Mouse (Mus musculus) urinary bladder, postnatal 25 days (tissue): ENCODE data around the gene Sycp2l.
"Not testable (repeated sequence)": the region's sequence is repeated elsewhere in the genome, so short reads cannot be mapped to it uniquely, and the experiment has no call there.

ENCODE experiments used
- DNase-seq: peaks from one replicate; pipeline ENCODE4 v3.0.0; 2022; ENCODE audit warnings: low spot score

The Sycp2l gene

DNA sequence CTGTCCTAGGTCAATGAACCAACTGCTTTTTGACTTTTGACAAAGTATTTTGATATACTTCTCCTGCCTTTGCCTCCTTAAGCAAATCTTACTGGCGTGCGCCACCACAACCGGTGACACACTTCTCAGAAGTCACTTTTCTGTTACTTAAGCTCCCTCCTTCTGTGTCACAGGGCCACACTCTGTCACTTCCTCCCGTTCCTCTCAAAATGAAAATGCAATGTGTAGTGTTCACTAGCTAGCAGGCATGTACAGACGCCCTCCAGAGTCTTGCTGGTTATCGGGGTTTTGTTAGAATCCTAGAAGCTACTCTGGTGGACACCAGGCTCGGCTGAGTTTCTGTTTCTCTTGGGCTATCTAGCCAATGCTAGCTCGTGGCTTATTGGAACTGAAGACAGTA, 14.2 kb downstream of the Sycp2l start:
- no peak for DNase-seq

DNA sequence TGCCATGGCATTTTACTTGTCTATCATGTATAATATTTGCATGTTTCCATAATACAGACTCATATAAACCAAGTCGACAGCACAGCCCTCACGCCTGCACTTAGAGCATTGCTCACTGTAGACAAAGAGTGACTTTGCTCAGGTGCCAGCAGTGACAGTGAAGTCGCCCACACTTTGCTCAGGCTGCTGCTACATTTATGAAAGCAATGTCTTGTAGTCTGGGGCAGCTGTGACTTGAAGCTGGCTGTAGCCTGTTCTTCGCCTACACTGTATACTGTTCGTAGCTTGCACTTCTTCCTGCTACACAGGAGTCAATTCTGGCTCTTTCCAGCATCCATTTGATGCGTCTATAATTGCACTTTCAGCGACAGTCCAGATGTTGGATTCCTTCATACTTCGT, 15.0 kb downstream of the Sycp2l start:
- no peak for DNase-seq

DNA sequence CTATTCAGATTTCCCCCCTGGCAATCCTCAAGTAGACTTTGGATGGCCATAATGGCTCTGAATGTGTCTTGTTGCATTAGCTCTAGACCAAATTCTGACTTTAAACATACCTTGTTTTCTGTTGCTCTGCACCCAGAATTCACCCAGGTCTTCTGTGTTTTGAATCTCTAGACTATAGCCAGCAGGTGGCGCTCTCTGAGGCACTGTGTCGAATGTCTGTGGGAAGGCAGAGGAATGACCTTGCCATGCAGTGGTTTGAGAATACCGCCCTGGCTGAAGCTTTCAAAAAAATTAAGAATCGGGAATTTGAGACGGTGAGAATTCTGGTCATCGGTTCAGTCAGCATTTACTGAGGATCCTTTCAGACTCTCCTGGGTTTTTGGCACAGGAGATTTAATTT, 20.8 kb downstream of the Sycp2l start:
- DNase-seq: peak; percentile 60

DNA sequence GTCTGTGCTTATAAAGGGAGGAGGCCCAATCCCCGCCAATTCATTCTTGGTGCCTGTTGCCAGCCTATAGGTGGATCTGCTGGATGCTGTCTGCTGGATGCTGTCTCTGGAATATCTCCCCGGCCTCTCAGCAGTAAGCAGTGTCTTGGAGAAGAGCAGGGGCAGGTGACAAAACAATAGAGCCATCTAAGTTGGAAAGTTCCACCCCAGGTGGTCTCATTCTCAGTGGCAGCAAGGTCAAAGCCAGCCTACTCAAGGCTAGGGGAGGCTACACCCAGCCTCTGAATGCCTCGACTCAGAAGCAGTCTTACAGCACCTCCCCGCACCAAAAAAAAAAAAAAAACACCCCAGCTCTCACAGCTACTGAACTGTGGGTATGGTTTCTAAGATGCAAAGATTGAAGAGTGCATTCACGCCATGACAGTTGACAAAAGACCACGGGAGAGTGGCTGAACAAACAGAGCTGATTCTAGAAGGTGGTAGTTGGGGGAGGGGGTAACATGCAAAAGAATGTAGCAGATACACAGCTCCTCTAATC, 31.4 kb downstream of the Sycp2l start:
- no peak for DNase-seq

DNA sequence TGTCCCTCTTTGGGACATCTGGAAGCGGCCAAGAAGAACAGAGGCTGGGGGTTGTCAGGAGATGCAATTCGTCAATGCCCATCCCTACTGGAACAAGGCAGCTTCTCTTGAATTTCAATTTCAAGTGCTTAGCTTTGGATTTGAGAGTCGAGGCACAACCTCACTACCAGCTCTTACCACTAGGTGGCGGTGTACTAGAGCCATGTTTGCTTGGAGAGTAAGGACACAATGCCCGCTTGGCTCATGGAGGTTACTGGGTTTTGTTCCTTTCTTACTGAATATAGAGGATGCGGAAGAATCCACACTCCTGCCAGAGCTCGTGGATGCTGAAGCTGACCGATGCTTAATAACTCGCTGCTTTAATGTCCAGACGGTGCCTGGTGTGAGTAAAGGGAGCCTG, 32.2 kb downstream of the Sycp2l start:
- peak; percentile 55 for DNase-seq

DNA sequence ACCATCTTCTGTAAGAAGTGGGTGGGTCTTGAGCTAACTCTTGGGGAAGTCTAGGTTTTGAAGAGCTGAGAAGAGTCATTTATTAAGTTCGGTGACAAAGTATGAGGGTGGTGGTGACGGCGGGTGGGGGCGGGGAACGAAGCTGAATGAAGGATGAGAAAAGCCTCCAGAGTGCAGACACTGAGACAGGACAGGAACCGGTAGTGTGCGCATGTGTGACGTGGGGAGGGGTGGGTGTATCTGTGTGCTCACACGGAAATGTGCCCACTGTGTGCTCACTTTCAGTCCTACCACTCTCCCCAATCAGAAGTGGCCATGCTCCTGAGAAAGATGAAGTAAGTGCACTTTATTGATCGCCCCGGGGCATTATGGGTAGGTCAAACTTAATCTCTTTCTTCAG, 39.0 kb downstream of the Sycp2l start:
- no peak for DNase-seq

DNA sequence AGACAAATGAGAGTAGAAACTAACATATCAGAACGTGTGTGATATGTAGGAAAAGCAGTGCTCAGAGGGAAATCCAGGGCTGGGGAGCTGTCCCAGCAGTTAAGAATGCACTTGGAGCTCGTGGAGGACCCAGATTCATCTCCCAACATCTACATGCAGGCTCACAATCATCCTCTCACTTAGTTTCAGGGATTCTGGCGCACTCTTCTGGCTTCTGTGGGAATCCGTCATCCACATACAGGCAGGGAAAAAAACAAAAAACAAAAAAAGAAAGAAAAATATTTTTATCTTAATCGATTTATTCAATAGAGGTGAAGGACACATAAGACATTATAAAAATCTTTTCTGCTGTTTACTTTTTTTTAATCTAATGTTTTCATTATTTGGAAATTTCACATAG, 44.3 kb downstream of the Sycp2l start:
- no peak for DNase-seq

DNA sequence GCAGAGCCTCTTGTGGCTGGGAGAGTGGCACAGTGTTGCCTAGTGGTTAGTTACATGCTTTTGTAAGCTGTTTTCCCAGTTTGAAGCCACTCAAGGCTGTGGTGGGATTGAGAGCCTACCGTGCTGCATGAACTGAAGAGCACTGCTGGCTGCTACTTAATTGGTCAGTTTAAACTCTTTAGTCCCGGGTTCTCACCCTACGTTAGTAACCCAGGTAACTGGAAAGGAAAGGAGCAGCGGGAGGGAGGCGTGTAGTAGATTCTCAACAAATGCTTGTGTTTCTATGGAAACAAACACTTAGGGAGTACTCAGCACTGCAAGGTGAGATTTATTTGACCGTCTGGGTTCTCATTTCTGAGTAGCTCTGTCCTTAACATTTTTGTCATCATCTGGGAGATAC, 73.8 kb downstream of the Sycp2l start:
- DNase-seq: no peak

DNA sequence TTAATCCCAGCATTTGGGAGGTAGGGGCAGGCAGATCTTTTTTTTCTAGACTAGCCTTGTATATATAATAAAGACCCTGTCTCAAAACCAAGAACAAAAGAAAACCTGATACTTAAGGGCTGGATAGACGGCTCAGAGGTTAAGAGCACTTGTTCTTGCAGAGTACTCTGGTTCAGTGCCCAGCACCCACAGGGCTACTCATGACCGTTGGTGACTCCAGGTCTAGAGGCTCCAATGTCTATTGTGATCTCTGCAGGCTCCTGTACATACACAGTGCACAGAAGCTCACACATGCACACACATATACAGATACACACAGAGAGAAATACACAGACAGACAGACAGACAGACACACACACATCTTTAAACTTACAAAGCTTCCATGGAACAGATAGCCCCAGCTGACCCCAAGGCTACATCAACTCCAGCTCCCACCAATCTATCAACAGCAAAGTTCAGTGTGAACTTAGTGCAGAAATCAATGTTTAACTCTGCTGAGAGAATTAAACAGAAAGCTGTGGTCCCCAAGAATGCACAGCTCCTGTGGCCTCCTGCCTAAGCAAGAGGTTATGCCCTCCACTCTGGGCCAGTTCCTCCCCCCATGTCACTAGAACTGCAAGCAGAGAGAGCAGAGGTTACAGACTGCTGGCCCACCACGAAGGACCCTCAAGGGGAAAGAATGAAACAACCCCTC, 81.7 kb downstream of the Sycp2l start:
- DNase-seq: no peak

DNA sequence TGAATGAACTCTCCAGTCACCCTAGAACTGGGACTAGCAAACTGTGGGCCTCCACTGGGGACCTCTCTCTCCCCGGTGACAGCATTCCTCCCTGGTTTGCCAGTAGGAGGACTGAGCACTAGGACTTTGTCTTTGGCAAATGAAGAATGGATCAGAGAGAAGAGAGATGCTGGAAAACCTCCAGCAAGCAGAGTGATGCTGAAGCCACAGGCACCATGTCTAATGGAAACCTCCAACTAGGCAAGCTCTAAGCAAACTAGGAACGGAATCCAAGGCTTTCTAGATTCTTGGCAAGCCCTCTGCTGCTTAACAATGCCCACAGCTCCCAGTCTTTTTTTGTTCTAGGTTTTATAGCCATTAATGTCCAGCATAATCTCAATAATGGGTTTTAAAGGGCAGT, 86.8 kb downstream of the Sycp2l start:
- no peak for DNase-seq

DNA sequence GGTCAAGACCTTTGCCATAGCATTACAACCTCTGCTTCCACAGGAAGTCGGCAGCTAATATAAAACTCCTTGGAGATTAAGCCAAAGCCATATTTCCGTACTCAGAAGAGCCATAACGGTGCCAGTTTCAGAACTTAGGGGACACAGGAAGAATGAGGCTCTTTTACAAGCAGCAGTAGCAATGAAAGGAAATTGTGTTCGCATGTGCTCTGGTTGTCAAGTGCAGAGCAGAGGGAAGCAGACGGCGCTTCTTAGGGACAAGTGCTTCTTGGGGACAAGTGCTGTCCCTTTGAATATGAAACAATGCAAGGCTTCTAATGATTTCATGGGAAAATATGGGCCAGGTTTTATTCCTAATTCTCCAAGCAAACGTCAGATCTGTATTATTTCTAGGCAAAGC, 89.2 kb downstream of the Sycp2l start:
- no peak for DNase-seq

DNA sequence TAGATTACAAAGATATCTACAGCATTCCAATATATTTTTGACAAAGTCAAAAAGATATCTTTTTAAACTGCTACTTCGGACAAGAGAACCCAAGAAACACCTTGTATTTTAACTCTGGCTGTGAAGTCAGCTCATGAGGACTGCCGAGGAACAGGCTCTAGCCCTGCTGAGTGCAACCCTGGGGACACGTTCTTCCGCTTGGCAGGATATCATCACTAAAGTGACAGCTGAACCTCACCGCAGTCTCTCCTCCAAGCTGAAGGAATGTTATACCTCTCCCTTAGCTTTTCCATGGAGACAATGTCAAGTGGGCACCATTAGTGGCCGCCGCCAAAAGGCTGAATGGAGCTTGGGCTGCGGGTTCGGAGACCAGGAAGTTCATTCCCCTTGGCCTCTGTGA, 89.6 kb downstream of the Sycp2l start:
- no peak for DNase-seq

DNA sequence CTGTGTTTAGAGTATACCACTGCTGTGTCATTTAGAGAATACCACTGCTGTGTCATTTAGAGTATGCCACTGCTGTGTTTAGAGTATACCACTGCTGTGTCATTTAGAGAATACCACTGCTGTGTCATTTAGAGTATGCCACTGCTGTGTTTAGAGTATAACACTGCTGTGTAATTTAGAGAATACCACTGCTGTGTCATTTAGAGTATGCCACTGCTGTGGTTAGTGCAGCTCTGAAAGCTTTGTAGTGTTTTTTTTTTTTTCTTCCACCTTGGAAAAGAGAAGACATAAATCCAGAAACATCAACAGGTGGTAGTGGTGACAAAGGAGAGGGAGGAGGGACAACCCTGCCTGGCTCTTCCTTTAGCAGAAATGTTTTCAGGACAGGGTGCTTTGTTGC, 91.5 kb downstream of the Sycp2l start:
- not testable (repeated sequence) for DNase-seq

DNA sequence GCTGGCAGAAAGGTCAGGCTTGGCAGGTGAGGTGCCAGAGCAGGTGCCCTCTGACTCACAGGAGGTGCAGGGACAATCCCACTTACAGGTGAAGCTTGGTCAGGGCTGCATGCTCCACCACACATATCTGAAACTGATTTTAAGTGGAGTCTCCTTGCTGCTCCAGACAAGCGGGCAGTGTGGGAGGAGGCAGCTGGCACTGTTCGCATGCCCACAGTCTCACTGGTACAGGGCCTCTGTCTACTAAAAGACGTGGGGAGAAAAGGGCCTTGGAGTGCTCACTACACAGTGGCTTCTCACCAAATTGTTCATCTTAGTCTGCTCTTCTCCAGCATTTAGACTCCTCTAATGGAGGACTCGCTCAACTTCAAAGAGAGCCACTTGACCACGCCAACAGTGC, 92.1 kb downstream of the Sycp2l start:
- DNase-seq: no peak

DNA sequence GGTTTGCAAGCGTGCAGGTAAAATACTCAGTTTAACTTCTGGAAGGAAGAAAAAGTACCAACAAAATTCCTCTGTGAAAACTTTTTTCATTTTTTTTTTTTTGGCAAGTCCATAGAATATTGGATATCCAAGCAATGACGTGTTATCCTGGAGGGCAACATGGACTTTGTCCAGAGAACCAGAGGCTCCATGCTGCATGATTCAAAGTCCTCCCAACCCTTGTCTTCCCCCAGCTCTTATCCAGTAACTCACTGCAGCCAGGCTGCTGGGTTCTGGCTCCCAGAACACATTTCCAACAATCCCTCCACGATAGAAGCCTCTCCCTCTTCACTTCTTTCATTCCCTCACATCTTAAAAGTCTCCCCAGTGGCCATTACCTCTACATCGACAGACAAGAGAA, 97.2 kb downstream of the Sycp2l start:
- no peak for DNase-seq

DNA sequence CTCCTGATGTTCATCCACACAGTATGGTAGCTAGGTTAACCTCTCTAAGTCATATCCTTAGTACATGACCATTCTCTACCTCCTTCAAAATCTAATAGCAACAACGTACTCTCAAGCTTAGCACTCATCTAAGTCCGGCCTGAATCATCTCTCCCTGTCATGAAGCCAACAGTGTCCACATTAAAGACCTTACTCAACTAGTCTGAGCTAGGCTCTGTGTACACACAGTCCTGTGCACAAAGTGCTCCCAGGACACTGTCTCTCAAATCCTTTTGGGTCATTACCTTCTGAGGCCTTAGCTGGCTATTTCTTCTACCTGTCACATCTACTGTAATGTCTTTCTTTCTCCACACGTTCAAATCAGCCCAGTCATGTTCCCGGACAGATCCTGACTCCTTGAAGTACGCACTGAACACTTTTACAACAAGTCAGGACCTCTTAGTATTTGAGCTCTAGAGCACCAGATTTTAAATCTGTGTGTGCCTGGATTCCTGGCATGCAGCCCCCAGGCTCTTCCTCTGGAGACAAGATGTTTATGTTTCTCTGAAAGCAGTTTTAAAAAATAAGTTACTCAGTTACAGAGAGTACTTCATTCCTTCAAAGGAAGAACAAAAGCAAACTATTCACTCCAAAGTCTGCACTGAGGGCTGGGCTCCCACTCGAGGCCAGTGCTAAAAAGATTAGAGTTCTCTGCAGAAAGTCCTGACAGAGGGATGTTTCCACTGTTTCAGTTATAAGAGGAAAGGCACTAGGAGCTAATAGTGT, 98.6 kb downstream of the Sycp2l start:
- DNase-seq: no peak

DNA sequence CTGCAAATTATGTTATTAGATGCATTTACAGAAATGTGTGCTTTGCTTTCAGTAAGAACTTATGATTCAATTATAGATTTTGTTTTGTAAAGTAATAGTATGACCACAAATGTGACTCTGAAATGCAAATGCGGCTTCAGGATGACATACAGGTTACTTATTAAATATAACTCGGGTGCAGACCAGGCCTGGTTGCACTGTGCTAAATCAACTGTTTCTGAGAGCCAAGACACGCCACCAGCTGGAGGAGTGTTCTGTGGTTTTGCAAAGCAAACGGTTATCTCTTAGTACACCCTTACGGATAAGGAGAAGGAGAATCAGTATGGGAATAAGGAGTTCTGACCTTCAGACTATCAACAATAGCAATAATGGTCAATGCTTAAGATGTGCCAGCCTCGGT, 101.6 kb downstream of the Sycp2l start:
- DNase-seq: no peak

DNA sequence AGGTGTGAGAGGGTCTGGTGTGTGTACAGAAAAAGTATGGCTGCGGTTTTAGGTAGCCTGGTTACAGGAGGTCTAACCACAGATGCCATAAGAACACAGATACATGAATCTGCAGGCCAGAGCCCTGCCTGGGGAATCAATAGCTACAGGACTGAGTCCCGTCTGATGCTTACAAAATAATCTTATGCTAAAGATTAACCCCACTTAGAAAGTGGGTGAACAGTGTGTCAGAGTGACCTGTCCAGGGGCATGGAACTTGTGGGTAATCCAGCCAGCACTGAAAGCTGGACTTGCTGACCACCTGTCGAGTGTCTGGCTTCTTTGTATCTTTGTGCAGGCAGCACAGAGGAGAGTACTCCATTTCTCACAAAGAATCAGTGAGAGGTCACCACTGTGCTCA, 102.1 kb downstream of the Sycp2l start:
- DNase-seq: no peak

DNA sequence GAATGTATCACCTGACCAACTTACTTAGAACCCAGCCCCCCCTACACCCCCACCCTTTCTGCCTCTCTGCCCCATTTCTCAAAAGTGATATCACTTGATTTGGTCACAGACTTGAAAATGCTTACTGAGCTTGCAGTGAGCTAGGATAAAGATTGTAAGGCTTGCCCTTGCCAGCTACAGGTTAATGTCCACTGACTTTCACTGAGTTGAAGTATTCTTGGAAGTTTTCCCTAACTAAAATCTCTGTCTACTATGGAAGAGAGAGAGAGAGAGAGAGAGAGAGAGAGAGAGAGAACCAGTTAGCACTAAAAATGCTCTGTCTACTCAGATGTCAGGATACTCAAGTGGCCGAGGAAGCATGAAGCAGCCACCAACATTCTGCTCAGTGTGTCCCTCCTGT, 104.9 kb downstream of the Sycp2l start:
- DNase-seq: no peak

DNA sequence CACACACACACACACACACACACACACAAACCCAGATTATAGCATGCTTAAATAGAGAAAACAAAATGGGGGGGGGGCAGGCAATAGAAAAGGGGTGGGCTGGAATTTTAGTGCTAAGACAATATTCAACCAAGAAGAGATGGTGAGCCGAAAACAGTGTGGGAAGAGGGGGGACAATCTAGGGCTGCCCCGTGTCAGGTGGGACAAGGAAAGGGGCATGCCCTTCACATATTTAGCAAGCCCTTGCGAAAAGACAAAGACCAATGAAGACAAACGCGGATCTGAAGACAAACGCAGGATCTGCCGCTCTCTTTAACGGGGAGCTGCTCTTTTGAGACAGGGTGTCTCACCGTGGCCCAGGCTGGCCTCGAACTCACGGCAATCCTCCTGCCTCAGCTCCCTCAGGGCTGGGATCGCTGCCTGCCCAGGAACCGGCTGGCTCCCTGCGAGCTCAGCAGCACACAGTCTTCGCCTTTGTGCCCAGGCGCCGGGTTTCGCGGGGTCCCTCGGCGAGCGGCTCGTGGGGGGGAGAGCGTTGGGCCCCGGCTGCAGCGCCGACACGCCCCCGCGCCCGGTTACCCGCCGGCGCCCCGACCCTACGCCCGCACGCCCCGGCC, 105.7 kb downstream of the Sycp2l start:
- no peak for DNase-seq

DNA sequence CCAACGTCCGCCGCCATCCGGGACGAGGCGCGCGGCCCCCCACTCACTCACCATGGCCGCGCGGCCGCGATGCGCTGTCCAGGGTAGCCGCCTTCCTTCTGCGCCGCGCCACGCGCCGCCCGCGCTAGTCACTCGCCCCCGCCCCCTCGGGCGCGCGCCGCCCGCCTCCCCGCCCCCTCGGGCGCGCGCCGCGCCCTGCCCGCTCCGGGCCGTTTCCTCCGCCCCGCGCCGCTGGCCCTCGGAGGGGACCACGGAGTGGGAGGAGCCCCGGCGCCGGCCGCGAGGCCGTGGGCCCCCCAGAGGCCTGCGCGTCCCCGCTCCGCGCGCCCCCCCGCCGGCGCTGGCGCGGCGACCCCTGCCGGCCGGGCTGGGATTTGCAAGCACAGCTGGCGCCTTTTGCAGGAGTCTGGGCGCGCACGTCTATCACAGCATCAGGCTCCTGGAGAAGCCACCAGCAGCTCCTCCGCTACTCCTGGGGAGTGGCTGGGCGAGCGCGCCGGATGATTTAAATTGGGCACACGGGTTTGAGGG, 106.3 kb downstream of the Sycp2l start, which contains the start of gene Elovl2:
Elovl2 (minus strand) TSS at position 102 of the 531 bp plus-strand sequence.
- peak; percentile 55 for DNase-seq
